Mouse (Mus musculus): Measurements from ENCODE around the gene Adipor2. TPM values are rescaled to one million over a fixed set of nuclear protein-coding genes. Genes with fewer than 3 reads are reported as not detected.

Adipor2 gene
- polyA plus RNA-seq, 1 experiment from 2014 or later, result 43.3 TPM

- Histone ChIP-seq H3K27me3 (ENCODE audit: insufficient read depth, low read length) (no peaks in the 10 kb centered on the region), H3K36me3 (ENCODE audit: insufficient read depth, low read length) (no peaks in the 10 kb centered on the region), H3K4me2 (ENCODE audit: low read length) (peak overlapping the region; percentile 79), H3K9ac (ENCODE audit: low read depth, low read length) (no peak overlapping the region), H3K4me3 (replicated peaks; ENCODE audit: low read depth, low read length) (peak overlapping the region; percentile 33), H3K9me3 (replicated peaks; ENCODE audit: low read length) (no peaks in the 10 kb centered on the region), H3K4me1 (replicated peaks; ENCODE audit: insufficient read depth, low read length) (peaks cover 12% of the 10 kb centered on the region; the same call in 1 of the 2 replicates), H3K27ac (no peak overlapping the region)
- no peak for TF ChIP-seq CTCF (IDR thresholded peaks at IDR 0.05; ENCODE audit: low read depth)
- no peak for DNase-seq (ENCODE audit: low spot score)
- WGBS, result 35% methylated on average over 14 of the region's 14 CpGs
- ATAC-seq (replicated peaks; ENCODE audit: low FRiP score, low read depth), result no peak
Observed at GRCm38 (mm10) chr6:119450965-119451943, 33.8 kb upstream of the Adipor2 start.

- peak; percentile 77 for ATAC-seq (replicated peaks; ENCODE audit: low FRiP score, low read depth)
- peak overlapping the region; percentile 35 for H3K9ac ChIP-seq (ENCODE audit: low read depth, low read length)
- WGBS, result 3% methylated on average over 23 of the region's 23 CpGs
Observed at GRCm38 (mm10) chr6:119449060-119449499, 31.6 kb upstream of the Adipor2 start.

DNA sequence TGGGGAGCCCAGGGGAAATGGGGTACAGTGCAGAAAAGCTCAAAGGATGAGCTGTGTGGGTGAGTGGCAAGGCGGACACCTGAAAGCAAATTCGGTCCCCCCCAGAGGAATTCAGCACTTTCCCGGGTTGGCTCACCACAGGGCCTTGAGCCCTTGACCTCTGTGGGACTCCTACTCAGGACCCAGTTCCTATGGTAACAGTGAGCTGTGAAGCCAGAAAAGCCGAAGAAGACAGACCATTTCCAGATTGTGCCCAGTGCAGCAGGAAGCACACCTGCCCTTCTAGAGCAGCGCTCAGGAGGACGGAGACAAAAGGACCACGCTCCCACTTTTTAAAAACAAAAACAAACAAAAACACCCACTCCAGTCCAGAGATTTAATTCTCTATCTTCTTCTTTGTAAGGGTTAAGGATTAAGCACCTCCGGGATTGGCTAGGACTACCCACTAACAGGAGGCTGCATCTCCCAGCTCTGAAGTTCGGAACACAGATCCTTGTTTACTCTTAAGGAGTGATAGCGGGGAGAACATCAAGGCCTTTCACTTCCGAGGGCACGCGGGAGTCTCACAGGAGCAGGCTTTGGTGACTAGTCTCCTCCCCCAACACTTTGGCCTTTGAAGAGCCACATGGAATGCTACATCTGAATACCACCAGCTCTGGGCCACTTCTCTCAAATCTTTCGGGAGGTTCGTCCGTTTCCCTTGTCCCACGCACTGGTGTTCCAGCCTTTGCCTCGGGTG, 31.0 kb upstream of the Adipor2 start:
- Histone ChIP-seq H3K9ac (ENCODE audit: low read depth, low read length) (peak overlapping the region; percentile 35; the same call in 1 of the 2 replicates), H3K4me3 (replicated peaks; ENCODE audit: low read depth, low read length) (peak overlapping the region; percentile 27), H3K36me3 (ENCODE audit: insufficient read depth, low read length) (no peaks in the 10 kb centered on the region), H3K27me3 (ENCODE audit: insufficient read depth, low read length) (no peaks in the 10 kb centered on the region), H3K27ac (no peak overlapping the region), H3K4me2 (ENCODE audit: low read length) (peak overlapping the region; percentile 71), H3K9me3 (replicated peaks; ENCODE audit: low read length) (no peaks in the 10 kb centered on the region), H3K4me1 (replicated peaks; ENCODE audit: insufficient read depth, low read length) (peaks cover 12% of the 10 kb centered on the region; the same call in 1 of the 2 replicates)
- no peak for TF ChIP-seq CTCF (IDR thresholded peaks at IDR 0.05; ENCODE audit: low read depth)
- 0 out of 2 replicates have a peak, but pooled peaks have one; percentile 26 for ATAC-seq (replicated peaks; ENCODE audit: low FRiP score, low read depth)
- DNase-seq (ENCODE audit: low spot score), result peak; percentile 72
- WGBS, result 10% methylated on average over 18 of the region's 18 CpGs

More at GRCm38 (mm10) chr6:119449060-119449499, 31.6 kb upstream of the Adipor2 start:
- Histone ChIP-seq H3K27ac (no peak overlapping the region), H3K9me3 (replicated peaks; ENCODE audit: low read length) (no peaks in the 10 kb centered on the region), H3K4me1 (replicated peaks; ENCODE audit: insufficient read depth, low read length) (peaks cover 12% of the 10 kb centered on the region; the same call in 1 of the 2 replicates), H3K4me2 (ENCODE audit: low read length) (peak overlapping the region; percentile 71), H3K27me3 (ENCODE audit: insufficient read depth, low read length) (no peaks in the 10 kb centered on the region), H3K36me3 (ENCODE audit: insufficient read depth, low read length) (no peaks in the 10 kb centered on the region), H3K4me3 (replicated peaks; ENCODE audit: low read depth, low read length) (peak overlapping the region; percentile 27)
- peak; percentile 89 for DNase-seq (ENCODE audit: low spot score)
- peak; percentile 73 for TF ChIP-seq CTCF (IDR thresholded peaks at IDR 0.05; ENCODE audit: low read depth)

GRCm38 (mm10) chr6:119445671-119446607, 28.4 kb upstream of the Adipor2 start:
- 55% methylated on average over 11 of the region's 11 CpGs for WGBS
- Histone ChIP-seq H3K27ac (no peak overlapping the region), H3K9ac (ENCODE audit: low read depth, low read length) (no peak overlapping the region), H3K4me2 (ENCODE audit: low read length) (no peak overlapping the region), H3K4me1 (replicated peaks; ENCODE audit: insufficient read depth, low read length) (peaks cover 7% of the 10 kb centered on the region; the same call in 1 of the 2 replicates), H3K9me3 (replicated peaks; ENCODE audit: low read length) (no peaks in the 10 kb centered on the region), H3K4me3 (replicated peaks; ENCODE audit: low read depth, low read length) (no peak overlapping the region), H3K36me3 (ENCODE audit: insufficient read depth, low read length) (no peaks in the 10 kb centered on the region), H3K27me3 (ENCODE audit: insufficient read depth, low read length) (no peaks in the 10 kb centered on the region)
- no peak for TF ChIP-seq CTCF (IDR thresholded peaks at IDR 0.05; ENCODE audit: low read depth)
- no peak for ATAC-seq (replicated peaks; ENCODE audit: low FRiP score, low read depth)
- DNase-seq (ENCODE audit: low spot score), result no peak

GRCm38 (mm10) chr6:119443742-119444645, 26.5 kb upstream of the Adipor2 start:
- H3K4me1 ChIP-seq (replicated peaks; ENCODE audit: insufficient read depth, low read length), result peaks cover 7% of the 10 kb centered on the region; the same call in 1 of the 2 replicates
- peak overlapping the region; percentile 4; the same call in 1 of the 2 replicates for H3K4me2 ChIP-seq (ENCODE audit: low read length)
- no peak overlapping the region for H3K4me3 ChIP-seq (replicated peaks; ENCODE audit: low read depth, low read length)
- ATAC-seq (replicated peaks; ENCODE audit: low FRiP score, low read depth) (peak; percentile 49), DNase-seq (ENCODE audit: low spot score) (peak; percentile 92)
- no peaks in the 10 kb centered on the region for H3K27me3 ChIP-seq (ENCODE audit: insufficient read depth, low read length)
- no peak overlapping the region for H3K9ac ChIP-seq (ENCODE audit: low read depth, low read length)
- no peak overlapping the region for H3K27ac ChIP-seq
- H3K9me3 ChIP-seq (replicated peaks; ENCODE audit: low read length), result no peaks in the 10 kb centered on the region
- WGBS, result 46% methylated on average over 12 of the region's 12 CpGs
- TF ChIP-seq CTCF (IDR thresholded peaks at IDR 0.05; ENCODE audit: low read depth), result peak; percentile 97
- no peaks in the 10 kb centered on the region for H3K36me3 ChIP-seq (ENCODE audit: insufficient read depth, low read length)

All from kidney, postnatal 0 days (tissue).